Mouse (Mus musculus) heart, postnatal 25 days (tissue): Measurements from ENCODE around the gene Cacna1d. TPM values are rescaled to one million over a fixed set of nuclear protein-coding genes. Genes with fewer than 3 reads are reported as not detected.

Source experiments
- DNase-seq: peaks from one replicate; pipeline ENCODE4 v3.0.0; 2022; ENCODE audit warnings: low spot score
- intact Hi-C: fragments of 180-260 bp; cut with DNase I; formaldehyde crosslinking; loops from one replicate; pipeline ENCODE4 v1.15.1; 2025
- total RNA-seq, 2 experiments: library from RNA; stranded (reverse); gene quantifications; 2 replicates each; pipeline ENCODE4 v1.2.3; 2021

Cacna1d gene
- total RNA-seq, 2 experiments from 2014 or later = 2.4 to 3.3 TPM

DNA sequence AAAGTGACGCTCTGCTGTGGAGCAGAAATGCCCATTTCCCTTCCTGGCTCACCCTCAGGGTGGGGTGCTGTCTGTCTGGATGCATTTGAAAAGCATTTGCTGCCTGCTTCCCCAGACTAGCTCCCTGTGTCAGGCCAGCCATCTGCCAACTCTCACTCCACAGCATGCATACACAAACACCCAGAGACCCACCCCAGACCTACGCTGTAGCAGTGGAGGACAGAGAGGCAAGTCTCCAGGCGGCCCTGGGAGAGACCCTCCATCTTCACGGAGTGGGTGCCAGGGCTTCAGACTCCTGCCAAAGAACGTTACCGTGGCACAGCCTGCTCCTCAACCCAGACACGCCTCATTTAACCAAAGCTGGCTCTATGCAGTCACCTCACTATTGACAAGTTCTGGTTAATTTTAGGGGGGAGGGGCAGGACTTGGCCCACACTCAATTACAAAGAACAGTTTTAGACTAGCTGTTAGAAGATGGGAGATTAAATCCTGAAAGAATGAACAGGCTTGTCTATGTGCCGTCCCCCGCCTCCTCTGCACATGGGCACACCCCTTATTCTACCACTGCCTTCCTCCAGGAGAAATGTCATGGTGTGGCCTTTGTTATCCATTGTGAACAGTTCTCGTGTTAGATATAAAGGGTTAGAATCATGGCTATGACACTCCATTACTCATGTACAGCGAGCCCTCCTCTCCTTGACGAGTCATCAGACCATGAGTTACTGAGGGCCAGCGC, 435.1 kb downstream of the Cacna1d start:
- intact Hi-C loops = no loop called here

DNA sequence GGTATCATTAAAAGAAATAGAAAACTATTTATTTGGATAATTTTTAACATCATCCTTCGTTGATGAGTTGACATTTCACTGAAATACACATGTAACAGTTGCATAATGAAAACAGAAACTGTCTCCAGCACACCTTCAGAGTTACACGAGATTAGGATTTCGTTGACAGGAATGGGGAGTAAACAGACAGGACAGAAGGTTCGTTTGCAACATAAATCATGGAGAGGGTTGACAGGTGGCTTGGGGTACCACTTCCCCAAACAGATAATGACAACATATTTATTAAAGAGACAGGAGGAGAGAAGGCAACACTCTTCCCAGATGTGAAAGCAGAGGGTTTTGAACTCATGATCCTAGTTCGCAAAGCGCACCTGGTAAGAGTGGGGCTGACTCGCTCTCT, 436.3 kb downstream of the Cacna1d start:
- intact Hi-C loops = no loop called here

More for the DNA sequence above, 435.1 kb downstream of the Cacna1d start:
- DNase-seq = no peak

DNA sequence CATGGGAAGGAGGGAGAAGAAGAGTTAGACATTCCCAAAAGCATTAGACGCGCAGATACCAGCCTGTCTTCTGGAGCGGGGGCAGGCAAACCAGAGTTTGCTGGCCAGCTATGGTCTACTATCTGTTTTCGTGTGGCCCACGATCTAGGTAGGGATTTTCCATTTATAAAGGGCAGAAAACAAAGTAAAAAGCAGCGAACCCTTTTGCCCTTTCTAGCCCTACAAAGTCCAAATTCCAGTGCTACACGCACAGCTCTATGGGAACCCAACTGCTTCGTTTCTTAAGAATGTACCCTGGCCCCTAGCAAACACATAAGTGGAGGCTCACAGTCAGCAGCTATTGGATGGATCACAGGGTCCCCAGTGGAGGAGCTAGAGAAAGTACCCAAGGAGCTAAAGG, 441.0 kb downstream of the Cacna1d start:
- intact Hi-C loops = no loop called here
- no peak for DNase-seq

More for the DNA sequence above, 436.3 kb downstream of the Cacna1d start:
- no peak for DNase-seq

DNA sequence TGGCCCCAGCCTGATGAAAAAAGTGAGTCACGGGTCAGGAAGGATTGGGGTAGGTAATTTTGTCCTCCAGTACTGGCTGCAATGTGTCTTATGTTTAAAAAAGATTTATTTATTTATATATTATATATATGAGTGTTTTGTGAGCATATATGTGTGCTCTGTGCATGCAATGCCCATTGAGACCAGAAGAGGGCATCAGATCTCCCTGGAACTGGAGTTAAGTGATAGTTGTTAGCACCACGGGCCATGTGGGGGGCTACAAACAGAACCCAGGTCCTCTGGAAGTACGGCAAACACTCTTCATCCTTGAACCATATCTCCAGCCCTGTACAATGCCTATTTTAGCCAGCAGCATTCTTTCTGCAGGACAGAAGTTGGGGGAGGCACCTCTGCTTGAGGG, 443.2 kb downstream of the Cacna1d start:
- intact Hi-C loops = no loop called here
- DNase-seq = no peak

DNA sequence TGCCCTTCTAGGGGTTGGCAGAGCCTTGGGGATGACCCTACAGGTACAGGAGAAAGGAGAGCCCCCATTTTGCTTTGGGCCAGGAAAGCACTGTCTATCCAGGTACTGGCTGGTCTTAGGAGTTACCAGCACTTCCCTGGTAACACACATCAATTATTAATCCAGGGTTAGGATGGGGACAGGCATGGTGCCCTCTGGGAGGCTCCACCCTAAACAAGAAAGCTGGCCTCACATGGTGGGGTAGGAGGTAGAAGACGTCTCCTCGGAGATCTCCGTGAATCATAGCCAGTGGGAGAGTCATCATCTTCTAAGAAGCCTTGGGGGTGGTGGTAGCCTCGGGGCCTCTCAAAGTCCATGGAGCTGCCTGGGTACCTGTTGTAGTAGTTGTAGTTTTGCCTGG, 444.3 kb downstream of the Cacna1d start:
- DNase-seq = no peak
- intact Hi-C loops = no loop called here

DNA sequence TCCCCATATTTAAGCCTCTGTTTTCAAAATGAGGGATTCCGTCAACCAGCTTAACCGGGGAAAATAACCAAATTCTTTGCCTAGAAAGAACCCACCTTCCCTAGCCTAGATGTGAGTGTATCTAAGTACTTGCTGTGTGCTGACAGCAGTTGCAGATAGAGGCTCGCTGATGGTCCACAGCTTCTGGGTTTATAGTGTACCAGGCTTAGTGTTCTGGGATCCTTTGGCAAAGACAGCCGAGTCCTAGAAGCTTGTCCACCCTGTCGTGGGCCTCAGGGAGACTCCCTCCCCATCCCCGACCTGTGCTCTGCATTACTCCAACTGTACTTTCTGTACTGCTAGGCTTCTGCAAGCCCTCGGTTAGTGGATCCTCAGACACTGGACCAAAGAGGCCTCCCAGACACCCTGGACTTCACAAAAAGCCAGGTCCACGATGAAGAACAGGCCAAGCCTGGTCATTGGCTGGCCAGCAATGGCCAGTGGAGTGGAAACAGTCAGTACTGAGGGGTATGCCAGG, 445.5 kb downstream of the Cacna1d start:
- intact Hi-C loops = no loop called here
- no peak for DNase-seq

DNA sequence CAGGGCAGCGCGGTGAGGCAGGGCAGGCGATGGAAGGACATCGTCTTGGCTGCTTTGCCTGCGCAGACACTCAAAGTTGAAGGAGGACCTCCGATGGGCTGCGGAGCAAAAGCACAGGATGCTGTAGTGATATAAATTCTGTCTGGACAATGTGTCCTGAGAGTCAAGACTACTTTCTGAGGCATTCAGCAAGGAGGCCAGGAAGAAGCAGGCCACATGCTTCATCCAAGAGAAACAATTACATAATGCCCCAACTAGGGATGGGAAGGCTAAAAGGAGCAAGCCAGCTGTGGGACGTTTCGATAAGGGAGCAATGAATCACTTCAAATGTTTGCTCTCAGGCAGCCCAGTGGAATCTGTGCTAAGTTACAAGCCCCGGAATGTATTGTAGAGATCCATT, 446.0 kb downstream of the Cacna1d start:
- intact Hi-C loops = no loop called here
- peak; percentile 48 for DNase-seq

DNA sequence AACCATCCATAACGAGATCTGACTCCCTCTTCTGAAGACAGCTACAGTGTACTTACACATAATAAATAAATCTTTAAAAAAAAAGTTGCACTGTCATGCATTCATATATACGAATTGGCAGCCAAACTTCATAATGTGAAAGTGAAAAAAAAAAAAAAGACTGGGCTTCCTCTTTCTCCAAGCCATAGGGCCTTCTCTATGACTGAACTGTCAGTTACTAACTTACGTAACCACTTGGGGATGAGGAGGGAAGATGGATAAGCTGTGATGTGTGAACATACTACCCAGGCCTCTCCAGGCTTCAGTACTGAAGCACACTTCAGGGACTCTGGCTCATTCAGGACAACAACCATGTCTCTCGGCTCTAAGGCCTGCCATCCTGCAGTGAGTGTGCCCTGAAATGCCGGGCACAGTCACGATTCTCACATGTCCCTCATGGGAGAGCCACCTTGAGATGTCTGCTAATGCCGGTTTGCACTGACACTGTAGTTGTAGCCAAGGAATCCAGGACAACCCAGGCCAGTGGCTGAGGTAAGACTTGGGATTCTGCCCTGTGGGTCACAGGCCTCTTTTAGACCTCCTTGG, 447.8 kb downstream of the Cacna1d start:
- DNase-seq = no peak
- intact Hi-C loops = no loop called here

DNA sequence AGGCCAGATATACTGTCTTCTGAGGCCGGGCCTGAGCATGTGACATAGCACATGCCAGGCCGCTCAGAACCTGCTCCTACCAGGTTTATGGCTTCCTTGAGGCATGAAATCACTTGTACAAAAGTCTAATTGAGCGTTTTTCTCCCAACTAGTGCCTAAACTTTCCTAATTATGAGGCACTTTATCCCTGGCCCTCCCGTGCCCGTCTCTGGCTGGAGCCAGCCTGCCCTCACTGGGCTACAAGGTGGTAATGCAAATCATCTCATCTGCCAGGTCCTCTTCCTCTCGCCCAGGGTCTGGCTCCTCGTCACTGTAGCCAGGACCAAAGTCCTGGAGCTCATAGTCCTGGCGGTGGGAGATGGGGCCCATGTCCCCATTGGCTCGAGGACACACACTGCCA, 449.4 kb downstream of the Cacna1d start:
- no peak for DNase-seq
- intact Hi-C loops = no loop called here

DNA sequence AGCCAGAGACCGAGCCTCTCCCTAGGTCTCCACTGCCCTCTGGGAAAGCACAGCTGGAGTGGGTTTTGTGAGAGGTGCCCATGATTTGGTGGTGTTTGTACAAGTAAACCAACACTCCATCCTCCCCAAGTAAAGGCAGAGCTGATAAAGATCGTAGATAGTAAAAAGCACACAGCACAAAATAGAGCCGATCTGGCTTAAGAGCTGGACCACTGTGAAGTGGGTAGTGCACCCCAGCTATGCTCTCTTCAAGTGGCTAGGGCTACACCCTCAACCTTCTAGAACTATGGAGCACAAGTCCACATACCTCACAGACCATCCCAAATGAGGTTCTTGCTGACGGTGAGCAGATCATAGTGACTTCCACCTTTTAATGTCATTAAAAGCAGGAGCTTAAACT, 451.8 kb downstream of the Cacna1d start:
- DNase-seq = no peak
- intact Hi-C loops = no loop called here

DNA sequence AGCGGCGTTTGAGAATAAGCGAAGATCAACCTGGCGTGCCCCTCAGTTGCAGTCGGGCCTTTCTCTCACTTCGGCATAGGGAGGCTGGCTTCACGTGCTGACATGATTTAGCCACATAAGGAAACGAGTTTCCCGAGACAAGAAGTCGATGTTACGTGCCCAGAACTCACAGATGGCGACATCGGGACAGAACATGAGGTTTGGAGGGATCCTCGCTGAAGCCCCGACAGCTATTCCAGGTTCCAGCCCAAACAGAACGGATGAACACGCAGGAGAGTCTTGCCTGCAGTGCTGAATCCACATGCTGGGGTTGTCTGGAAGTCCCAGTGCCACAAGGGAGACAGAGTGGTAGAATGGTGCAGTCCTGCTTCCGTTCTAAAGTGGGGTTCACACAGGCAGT, 452.8 kb downstream of the Cacna1d start:
- intact Hi-C loops = no loop called here
- no peak for DNase-seq

DNA sequence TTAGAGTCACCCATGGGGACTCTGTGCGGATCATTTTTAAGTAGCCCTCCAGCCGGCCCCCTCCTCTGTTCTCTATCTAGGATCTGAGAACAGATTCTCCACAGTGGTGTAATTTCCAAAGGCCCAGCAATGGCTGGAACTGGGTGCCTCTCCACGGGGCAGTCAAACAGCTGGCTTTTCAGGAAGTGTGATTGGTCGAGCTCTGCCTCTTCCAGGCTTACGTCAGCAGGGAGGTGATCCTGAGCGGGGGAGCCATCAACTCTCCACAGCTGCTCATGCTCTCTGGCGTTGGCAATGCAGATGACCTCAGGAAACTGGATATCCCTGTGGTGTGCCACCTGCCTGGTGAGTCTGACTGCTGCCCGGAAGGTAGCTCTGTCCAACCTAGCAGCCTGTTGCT, 457.9 kb downstream of the Cacna1d start:
- intact Hi-C loops = no loop called here

DNA sequence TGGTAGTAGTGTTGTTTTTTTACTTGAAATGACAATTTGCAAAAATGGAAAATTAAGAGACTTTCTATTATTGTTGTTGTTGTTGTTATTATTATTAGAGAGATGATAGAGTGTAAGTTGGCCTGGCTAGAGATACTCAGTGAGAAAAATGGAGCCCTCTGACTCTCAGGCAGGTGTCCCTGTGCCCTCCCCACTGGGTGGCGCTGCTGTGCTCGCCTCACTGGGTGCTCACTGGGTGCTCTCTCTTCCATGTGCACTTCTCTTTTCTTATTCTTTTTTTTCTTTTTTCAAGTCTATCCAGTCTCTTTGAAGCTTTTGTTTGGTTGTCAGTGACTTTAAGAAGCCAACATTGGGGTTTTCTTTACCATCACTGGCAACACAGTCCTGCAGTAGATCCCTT, 463.9 kb downstream of the Cacna1d start:
- intact Hi-C loops = no loop called here
- no peak for DNase-seq

More for the DNA sequence above, 457.9 kb downstream of the Cacna1d start:
- DNase-seq = no peak

DNA sequence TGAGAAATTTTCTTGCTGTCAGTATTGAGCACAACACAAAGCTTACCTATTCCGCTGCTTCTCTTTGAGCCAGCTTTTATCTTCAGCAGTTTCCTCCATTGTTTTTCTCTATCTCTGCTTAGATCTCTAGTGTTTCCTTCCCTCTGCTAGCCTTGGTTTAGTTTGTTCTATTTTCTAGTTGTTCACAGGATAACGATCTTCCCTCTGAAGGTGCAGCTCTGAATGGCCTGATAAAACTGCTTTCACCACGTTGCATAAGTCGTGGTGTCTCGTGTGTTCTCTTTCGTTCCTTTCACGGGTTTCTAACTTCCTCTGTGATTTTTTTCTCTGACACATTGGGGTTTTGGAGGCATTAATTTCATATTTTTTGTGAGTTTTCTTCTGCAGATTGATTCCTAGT, 466.9 kb downstream of the Cacna1d start:
- intact Hi-C loops = no loop called here
- no peak for DNase-seq

DNA sequence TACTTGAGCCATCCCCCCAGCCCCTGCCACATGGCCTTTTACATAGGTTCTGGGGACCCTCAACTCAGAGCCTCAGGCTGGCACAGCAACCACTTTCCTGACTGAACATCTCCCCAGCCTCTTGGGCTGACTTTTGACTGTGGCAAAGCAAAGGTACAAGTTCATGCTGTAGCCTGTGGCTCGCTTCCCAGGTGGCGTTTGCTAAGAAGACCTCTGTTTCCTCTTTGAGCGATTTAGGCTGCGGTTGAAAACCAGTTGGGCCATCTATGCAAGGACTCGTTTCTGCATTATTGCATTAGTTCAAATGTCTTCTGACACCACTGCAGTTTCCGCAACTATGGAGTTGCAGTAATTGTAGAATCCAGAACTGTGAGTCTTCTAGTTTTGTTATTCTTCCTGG, 468.8 kb downstream of the Cacna1d start:
- DNase-seq = no peak
- intact Hi-C loops = no loop called here

DNA sequence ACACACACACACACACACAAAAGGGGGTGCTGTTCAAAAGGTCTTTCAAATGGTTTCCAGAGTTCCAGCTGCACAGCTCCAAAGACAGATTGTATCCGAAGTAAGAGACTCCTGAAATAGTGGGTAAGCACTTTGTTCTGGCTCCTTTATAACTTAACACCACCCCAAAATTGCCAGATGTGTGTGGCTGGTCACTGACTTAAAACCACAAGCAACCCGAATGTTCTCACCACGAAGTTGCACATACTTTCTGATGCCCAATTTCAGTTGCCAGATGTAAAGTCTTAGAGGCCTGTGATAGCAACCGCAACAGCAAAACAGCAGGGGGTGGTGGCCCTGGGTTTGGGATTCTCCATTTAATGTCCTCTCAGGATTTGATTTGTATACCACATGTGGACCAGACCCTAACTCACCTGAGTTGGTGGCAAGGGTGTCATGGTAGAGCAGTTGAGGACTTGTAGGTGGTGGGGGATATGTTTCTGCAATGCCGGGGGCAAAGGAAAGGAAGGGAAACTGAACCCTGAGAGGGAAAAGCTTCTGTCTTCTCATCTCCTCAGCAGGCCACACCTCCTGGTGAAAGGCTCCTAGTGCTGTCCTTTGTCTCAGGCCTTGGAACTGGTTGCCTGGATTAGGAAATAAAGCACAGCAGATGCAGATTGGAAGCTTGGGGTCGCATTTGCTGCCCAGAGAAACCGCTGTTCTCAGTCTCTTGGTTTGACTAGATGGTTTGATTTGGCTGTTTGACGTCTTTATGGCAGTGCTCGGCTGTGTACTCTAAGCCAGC, 471.3 kb downstream of the Cacna1d start:
- intact Hi-C loops = no loop called here
- DNase-seq = no peak

DNA sequence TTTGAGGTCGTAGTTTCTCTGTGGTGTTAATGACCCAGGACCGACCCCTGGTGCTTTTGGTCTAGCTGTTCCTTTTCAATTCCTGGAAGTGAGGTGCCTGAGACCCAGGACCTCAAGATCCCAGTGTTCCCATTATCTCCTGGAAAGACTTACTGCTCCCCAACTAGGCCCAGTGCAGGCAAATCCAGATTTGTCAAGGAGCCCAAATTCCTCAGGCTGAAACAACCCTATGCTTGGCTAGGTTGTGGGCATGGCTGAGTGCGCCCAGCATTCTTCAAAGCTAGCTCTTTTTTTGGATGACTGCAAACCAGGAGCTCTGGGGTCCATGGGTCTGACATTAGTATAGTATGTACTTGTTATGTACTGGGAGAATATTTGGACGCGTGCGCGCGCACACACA, 471.9 kb downstream of the Cacna1d start:
- no peak for DNase-seq
- intact Hi-C loops = no loop called here

DNA sequence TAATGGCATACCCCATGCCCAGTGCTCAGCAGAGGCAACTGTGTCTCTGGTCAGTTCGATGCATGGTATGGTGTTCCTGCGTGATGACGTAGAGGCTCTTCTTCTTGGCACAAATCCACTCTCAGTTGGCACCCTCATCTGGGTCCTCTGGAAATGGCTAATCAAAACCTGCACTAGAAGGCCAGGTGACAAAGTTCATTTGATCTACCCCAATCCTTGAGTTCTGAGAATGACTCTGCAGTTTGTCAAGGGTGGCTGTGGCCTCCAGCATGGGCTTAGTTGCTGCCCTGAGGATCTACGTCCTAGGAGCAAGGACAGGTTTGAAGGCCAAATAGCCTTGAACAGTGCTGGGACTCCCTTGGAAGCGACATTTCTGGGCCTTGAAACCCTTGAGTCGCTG, 472.4 kb downstream of the Cacna1d start:
- intact Hi-C loops = no loop called here
- DNase-seq = no peak

DNA sequence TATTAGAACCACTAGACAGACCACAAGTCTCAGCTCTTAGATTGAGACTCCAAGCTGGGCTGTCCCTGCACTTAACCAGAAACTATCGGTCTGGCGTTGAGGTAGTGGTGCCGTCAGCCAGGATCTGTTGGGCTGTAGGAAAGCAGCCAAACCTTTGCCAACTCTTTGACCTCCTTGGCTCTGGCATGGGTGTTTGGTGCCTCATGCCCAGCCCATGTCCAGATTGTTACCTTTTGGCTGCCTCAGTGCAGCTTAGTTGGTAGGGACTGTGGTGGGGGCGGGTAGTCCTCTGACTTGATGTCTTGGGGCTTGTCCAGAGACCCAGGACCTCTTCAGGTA, 472.8 kb downstream of the Cacna1d start:
- DNase-seq = no peak
- intact Hi-C loops = no loop called here

DNA sequence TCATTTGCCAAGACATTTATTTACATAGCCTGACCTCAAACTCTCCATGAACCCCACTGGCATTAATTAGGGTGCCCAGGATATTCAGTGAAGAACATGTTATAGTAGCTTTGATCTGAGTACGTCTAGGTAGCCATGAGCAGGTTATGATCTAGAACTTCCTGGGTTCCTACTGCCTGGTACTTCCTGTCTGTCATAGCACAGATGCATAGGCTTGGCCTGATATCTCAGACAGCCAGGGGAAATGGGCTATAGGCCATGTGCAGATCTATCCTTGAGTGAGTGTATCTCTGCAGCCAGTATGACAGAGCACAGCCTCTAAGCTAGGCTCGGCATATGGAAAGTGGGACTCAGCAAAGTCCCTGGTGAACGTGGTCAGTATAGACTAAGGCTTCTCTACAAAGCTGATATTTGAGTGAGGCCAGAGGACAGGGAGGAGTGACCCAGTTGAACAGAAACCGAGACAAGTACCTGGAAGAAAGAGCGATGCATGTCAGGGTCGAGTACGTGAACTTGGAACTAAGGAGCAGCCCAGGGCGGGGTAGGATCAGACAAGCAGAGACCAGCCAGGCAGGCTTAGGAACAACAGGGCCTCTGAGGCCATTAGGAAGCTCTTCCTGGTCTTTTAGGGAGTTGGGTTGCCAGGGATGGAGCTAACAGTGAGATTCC, 473.3 kb downstream of the Cacna1d start:
- intact Hi-C loops = no loop called here
- DNase-seq = no peak

DNA sequence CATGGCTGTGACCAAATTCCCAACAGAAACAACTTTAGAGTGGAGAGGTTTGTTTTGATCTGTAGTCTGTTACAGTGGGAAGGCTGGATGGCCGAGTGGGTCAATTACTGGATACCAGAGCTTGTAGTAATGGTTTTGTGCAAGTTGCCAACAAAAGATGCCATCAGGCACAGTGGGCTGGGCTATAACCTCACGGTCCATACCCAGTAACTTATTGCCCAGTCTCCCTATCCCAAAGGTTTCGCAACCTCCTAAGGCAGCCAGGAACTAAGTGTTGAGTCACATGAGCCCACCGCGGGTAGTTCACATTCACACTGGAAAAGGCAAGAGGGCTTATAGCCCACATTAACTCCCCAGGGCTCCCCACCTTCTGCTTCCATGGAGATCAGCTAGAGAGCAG, 474.6 kb downstream of the Cacna1d start:
- DNase-seq = no peak
- intact Hi-C loops = no loop called here
